In genomic region chr8:106405810-106406209, GRCm38 (mm10) we compare ENCODE assay signal across 9 mouse cellular contexts. TPM values are rescaled to one million over a fixed set of nuclear protein-coding genes. Genes with fewer than 3 reads are reported as not detected.
A peak's percentile ranks its signal among the peaks of the same experiment; 100 is the strongest.
DNase-seq lines count a peak whose midpoint lies in the region; ATAC-seq and TF ChIP-seq lines count a peak whose summit lies in the region.
"Had no signal": no experiment of that assay in that cellular context is flagged by ENCODE, and none has a peak within 500 bp of the region (broad histone marks: within the 10 kb centered on the region; RNA-seq: fewer than 3 reads in every experiment).

No protein-coding gene starts in this region.

- no peaks in the 10 kb centered on the region for H3K9me3 ChIP-seq in lung, postnatal 0 days (ENCODE audit: low read length)
- no peaks in the 10 kb centered on the region for H3K9me3 ChIP-seq in heart, embryonic 13.5 days
- no peaks in the 10 kb centered on the region for H3K9me3 ChIP-seq in limb, embryonic 10.5 days (replicated peaks)

- H3K27me3 ChIP-seq in lung, postnatal 0 days (replicated peaks; ENCODE audit: insufficient read depth, low read length), result no peaks in the 10 kb centered on the region
- H3K27me3 ChIP-seq in heart, embryonic 13.5 days (replicated peaks), result 0 out of 2 replicates have a peak, but pooled peaks cover 4% of the 10 kb centered on the region
- H3K27me3 ChIP-seq in limb, embryonic 10.5 days (ENCODE audit: low read depth, poor library complexity, severe bottlenecking), result no peaks in the 10 kb centered on the region

- TF ChIP-seq CTCF in lung, postnatal 0 days (IDR thresholded peaks at IDR 0.05), result no peak

- no peaks in the 10 kb centered on the region for H3K36me3 ChIP-seq in lung, postnatal 0 days (ENCODE audit: insufficient read depth, low read length)
- no peaks in the 10 kb centered on the region for H3K36me3 ChIP-seq in heart, embryonic 13.5 days
- no peaks in the 10 kb centered on the region for H3K36me3 ChIP-seq in limb, embryonic 10.5 days

- peak; percentile 29 for DNase-seq in adrenal gland, postnatal 10 days
- DNase-seq in adrenal gland, postnatal 25 days, result no peak
- DNase-seq in lung, postnatal 0 days (ENCODE audit: low spot score), result peak; percentile 11
- no peak for DNase-seq in lung, postnatal 36 days
- DNase-seq in limb, embryonic 10.5 days (ENCODE audit: low spot score), result peak; percentile 40
- no peak for DNase-seq in layer of hippocampus, adult 9-11 months
- DNase-seq: liver had no signal

- no peak overlapping the region for H3K4me2 ChIP-seq in lung, postnatal 0 days (replicated peaks; ENCODE audit: low read depth, low read length)
- H3K4me2 ChIP-seq in heart, embryonic 13.5 days, result 0 out of 2 replicates have a peak overlapping the region, but pooled peaks have one; percentile 1

- no peak overlapping the region for H3K9ac ChIP-seq in lung, postnatal 0 days (replicated peaks; ENCODE audit: low read depth)
- H3K9ac ChIP-seq in heart, embryonic 13.5 days, result no peak overlapping the region

- WGBS in lung, postnatal 0 days, result 50% methylated on average over 16 of the region's 16 CpGs
- 55% methylated on average over 16 of the region's 16 CpGs for WGBS in heart, embryonic 13.5 days
- WGBS in limb, embryonic 10.5 days, result 84% methylated on average over 16 of the region's 16 CpGs

- TF ChIP-seq EP300 in lung, postnatal 0 days (IDR thresholded peaks at IDR 0.05), result no peak

- H3K4me1 ChIP-seq in lung, postnatal 0 days (ENCODE audit: insufficient read depth, low read depth, low read length), result no peaks in the 10 kb centered on the region; the same call in 1 of the 2 replicates
- H3K4me1 ChIP-seq in heart, embryonic 13.5 days, result peaks cover 41% of the 10 kb centered on the region
- H3K4me1 ChIP-seq in limb, embryonic 10.5 days, result peaks cover 27% of the 10 kb centered on the region

- no peak overlapping the region for H3K27ac ChIP-seq in lung, postnatal 0 days (ENCODE audit: low read length)
- peak overlapping the region; percentile 51 for H3K27ac ChIP-seq in heart, embryonic 13.5 days (replicated peaks)
- H3K27ac ChIP-seq in limb, embryonic 10.5 days, result peak overlapping the region; percentile 72

- ATAC-seq in lung, postnatal 0 days, result no peak
- ATAC-seq in heart, embryonic 13.5 days (ENCODE audit: extremely low read depth, insufficient number of reproducible peaks, low FRiP score, low TSS enrichment), result no peak
- no peak for ATAC-seq in frontal cortex, adult (ENCODE audit: low TSS enrichment)

- H3K4me3 ChIP-seq in lung, postnatal 0 days (ENCODE audit: low read depth, low read length), result no peak overlapping the region
- H3K4me3 ChIP-seq in heart, embryonic 13.5 days, result no peak overlapping the region
- no peak overlapping the region for H3K4me3 ChIP-seq in limb, embryonic 10.5 days

RNA-seq across cellular contexts. Expression of gene Zfp90, which starts 9.3 kb away (rescaled TPM):
- 1 to 10 TPM; 5.9 to 9.1 TPM for total RNA-seq in adrenal gland, postnatal 10 days (2021)
- total RNA-seq in adrenal gland, postnatal 25 days (2021), result 5.6 and 8.3 TPM in 2 replicates
- 8.8 and 9.9 TPM in 2 replicates for polyA plus RNA-seq in lung, postnatal 0 days (2015; fragmentation: Nextera tagmentation; extraction: Ambion mirVana)
- 13.9 and 15.3 TPM in 2 replicates for polyA plus RNA-seq in heart, embryonic 13.5 days (2015; fragmentation: Nextera tagmentation; extraction: Ambion mirVana)
- 21.6 and 28.7 TPM in 2 replicates for polyA plus RNA-seq in limb, embryonic 10.5 days (2016; fragmentation: Nextera tagmentation; extraction: Ambion mirVana)

Comparison
In these comparisons a context has a peak if more than half of its experiments do, and no peak if none do; other contexts are left out.
1. DNase-seq: peak in adrenal gland, postnatal 10 days (single experiment), lung, postnatal 0 days (single experiment) and limb, embryonic 10.5 days (single experiment); none in adrenal gland, postnatal 25 days (single experiment), lung, postnatal 36 days (single experiment) and layer of hippocampus, adult 9-11 months (single experiment).